Mouse (Mus musculus): Measurements from ENCODE around the gene Hesx1.

GRCm38 (mm10) chr14:27029771-27030173 is 35.6 kb downstream of the Hesx1 start:
- TF ChIP-seq POLR2A (IDR thresholded peaks at IDR 0.05; ENCODE audit: insufficient read depth, low read depth, low read length) (no peak), CTCF (IDR thresholded peaks at IDR 0.05; ENCODE audit: insufficient read depth, low read depth, low read length) (0 out of 2 replicates have a peak, but pooled peaks have one; percentile 17)
